Comparison of ENCODE assay signal across 8 mouse cellular contexts in the genomic region with DNA sequence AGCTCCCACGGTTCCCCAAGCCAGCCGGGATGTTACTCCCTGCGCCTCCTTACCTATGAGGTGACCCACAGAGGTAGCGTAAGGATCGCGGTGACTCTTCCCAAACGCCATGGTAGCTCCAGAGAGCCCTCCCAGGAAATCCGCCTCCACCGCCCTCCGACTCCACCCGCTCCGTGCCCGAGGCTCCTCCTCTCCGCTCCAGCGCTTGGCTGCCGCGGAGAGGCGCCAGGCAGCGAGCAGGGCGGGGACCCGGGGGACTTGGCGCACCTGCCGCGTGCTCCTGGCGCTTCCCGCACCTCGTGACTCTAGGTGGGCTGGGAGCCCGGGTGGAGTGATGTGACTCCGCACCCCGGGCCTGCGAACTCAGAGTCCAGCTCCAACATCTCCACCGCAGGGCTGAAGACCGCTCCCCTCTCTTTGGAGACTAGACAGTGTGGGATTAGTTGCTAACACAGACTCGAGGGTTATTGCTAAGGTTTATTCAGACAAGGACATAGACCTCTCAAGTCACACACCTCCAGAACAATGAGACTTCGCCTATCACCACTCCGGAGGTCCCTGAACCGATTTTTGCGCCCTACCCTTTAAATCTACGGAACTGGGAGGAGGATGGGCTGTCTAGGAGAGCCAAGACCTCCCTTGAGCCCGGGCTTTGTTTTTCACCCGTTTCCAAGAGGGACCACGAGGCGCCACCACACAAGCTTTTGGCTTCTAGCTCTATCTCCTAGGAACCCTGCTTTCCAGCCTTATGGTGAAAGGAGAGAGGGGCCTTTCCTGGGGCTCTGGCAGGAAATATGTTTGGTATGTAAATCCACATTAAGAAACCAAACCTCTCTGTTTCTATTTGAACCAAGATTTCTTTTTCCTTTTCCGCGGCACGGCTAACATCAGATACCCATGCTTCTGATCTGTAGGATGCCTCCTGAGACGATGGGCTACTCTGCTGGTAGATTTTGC. TPM values are rescaled to one million over a fixed set of nuclear protein-coding genes. Genes with fewer than 3 reads are reported as not detected.
A peak's percentile ranks its signal among the peaks of the same experiment; 100 is the strongest.
DNase-seq lines count a peak whose midpoint lies in the region; ATAC-seq lines count a peak whose summit lies in the region.

Tom1l1 (minus strand) TSS at position 907 of the 957 bp plus-strand sequence.

- peak; percentile 82 for ATAC-seq in common myeloid progenitor, adult 5-6 weeks (replicated peaks; ENCODE audit: low read depth, poor library complexity, severe bottlenecking)
- peak; percentile 89 for ATAC-seq in hindbrain, embryonic 14.5 days (ENCODE audit: low FRiP score)

- no peaks in the 10 kb centered on the region for H3K36me3 ChIP-seq in hindbrain, embryonic 14.5 days (replicated peaks; ENCODE audit: control insufficient read depth, insufficient read depth)

- no peaks in the 10 kb centered on the region for H3K9me3 ChIP-seq in hindbrain, embryonic 14.5 days (ENCODE audit: control insufficient read depth, low read length)

- H3K27ac ChIP-seq in hindbrain, embryonic 14.5 days, result peak within 1 kb of the TSS; percentile 80

- H3K4me3 ChIP-seq in hindbrain, embryonic 14.5 days (replicated peaks; ENCODE audit: low read length), result peak within 1 kb of the TSS; percentile 62

- H3K4me1 ChIP-seq in hindbrain, embryonic 14.5 days (replicated peaks; ENCODE audit: control insufficient read depth, insufficient read depth, low read length), result peaks cover 7% of the 10 kb centered on the region; the same call in 1 of the 2 replicates

- peak; percentile 86 to 93 for DNase-seq in adrenal gland, adult (ENCODE audit: inconsistent age in 2 of 2, low spot score in 1 of 2)
- DNase-seq in gastrocnemius, adult 18-20 months (ENCODE audit: low spot score), result peak; percentile 83
- peak; percentile 72 for DNase-seq in hindbrain, embryonic 14.5 days (ENCODE audit: low spot score)
- peak; percentile 82 to 85 for DNase-seq in layer of hippocampus, postnatal 36 days
- DNase-seq in lung, postnatal 10 days, result peak; percentile 87
- DNase-seq in retina, postnatal 1 day, result peak; percentile 85
- peak; percentile 64 to 75 for DNase-seq in urinary bladder, postnatal 36 days (ENCODE audit: low spot score in 2 of 2)

- peaks cover 6% of the 10 kb centered on the region; the same call in 1 of the 2 replicates for H3K27me3 ChIP-seq in hindbrain, embryonic 14.5 days (ENCODE audit: control insufficient read depth, insufficient read depth, low read length)

- peak within 1 kb of the TSS; percentile 90 for H3K4me2 ChIP-seq in hindbrain, embryonic 14.5 days (replicated peaks)

- H3K9ac ChIP-seq in hindbrain, embryonic 14.5 days, result peak within 1 kb of the TSS; percentile 66

- 6% methylated on average over 47 of the region's 47 CpGs for WGBS in hindbrain, embryonic 14.5 days

RNA-seq across cellular contexts. Expression of gene Tom1l1, which starts in this region (rescaled TPM):
- total RNA-seq in common myeloid progenitor, adult 5-6 weeks (2017), result 39.1 and 44.7 TPM in 2 replicates
- 10 to 100 TPM; 13.5 to 16.1 TPM for total RNA-seq in gastrocnemius, adult 18-20 months (2021)
- 24.6 and 27.1 TPM in 2 replicates for polyA plus RNA-seq in hindbrain, embryonic 14.5 days (2014; fragmentation: Nextera tagmentation; extraction: Ambion mirVana)
- total RNA-seq in layer of hippocampus, postnatal 36 days (2021), result 10 to 100 TPM; 17.9 to 23.0 TPM

Comparison
In these comparisons a context has a peak if more than half of its experiments do, and no peak if none do; other contexts are left out.
1. Peak in every context shown above with its lines: DNase-seq, ATAC-seq, H3K4me3 ChIP-seq and H3K27ac ChIP-seq.